Mouse (Mus musculus): ENCODE results near the gene Prrg2. TPM values are rescaled to one million over a fixed set of nuclear protein-coding genes. Genes with fewer than 3 reads are reported as not detected.

The Prrg2 gene
- polyA plus RNA-seq, 1 experiment from 2014 or later: 17.1 TPM

DNA sequence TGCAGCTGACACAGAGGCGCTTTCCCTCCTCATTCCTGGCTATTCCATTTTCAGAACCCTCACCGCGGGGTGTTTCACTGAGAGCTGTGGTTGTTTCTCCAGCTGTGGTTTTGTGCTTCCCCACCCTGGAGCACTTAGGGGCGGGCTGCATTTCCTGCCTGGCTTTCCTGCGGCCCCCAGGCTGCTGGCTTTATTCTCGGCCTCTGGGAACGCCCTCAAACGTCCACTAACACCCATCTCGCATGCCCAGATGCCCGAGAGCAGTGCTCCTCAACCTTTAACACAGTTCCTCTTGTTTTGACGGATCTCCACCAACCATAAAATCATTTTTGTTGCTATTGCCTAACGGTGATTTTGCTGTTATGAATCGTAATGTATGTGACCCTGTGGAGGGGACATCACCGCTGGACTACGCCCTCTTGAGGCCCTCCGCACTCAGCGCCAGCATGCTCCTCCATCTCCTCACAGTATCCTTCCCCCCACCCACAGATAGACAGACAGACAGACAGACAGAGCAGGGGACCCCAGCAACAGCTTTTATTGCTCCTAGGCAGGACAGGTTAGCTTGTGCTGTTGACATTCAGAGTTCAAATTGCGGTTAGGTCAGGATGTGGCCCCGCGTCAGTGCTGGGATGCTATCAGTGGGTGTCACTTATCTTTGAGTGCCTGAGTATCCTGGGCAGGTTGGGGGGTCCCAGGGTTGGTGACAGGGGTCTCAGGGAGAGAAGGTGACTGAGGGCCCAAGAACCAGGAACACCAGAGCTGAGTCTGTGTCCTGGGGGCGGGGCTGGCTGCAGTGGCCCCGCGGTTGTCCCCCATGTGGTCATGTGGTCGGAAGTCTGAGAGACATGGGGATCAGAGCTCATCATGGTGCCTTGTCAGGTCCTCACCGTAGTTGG, 20.2 kb upstream of the Prrg2 start:
- no peaks in the 10 kb centered on the region for H3K27me3 ChIP-seq (ENCODE audit: control insufficient read depth, insufficient read depth, low read length)
- no peak overlapping the region for H3K27ac ChIP-seq (ENCODE audit: low read depth, low read length)
- H3K36me3 ChIP-seq (ENCODE audit: control insufficient read depth, insufficient read depth, low read length): peaks cover 7% of the 10 kb centered on the region; the same call in 1 of the 2 replicates
- H3K4me2 ChIP-seq (replicated peaks; ENCODE audit: low read depth, low read length): no peak overlapping the region
- no peak overlapping the region for H3K4me3 ChIP-seq (ENCODE audit: low read depth, low read length)
- DNase-seq (ENCODE audit: low spot score): no peak
- no peaks in the 10 kb centered on the region for H3K9me3 ChIP-seq (ENCODE audit: control insufficient read depth, low read length)
- WGBS: 69% methylated on average over 25 of the region's 25 CpGs
- ATAC-seq (ENCODE audit: low FRiP score): no peak
- no peak overlapping the region for H3K9ac ChIP-seq (ENCODE audit: low read depth, low read length)
- H3K4me1 ChIP-seq (replicated peaks; ENCODE audit: control insufficient read depth, insufficient read depth, low read length): no peaks in the 10 kb centered on the region; the same call in 1 of the 2 replicates

DNA sequence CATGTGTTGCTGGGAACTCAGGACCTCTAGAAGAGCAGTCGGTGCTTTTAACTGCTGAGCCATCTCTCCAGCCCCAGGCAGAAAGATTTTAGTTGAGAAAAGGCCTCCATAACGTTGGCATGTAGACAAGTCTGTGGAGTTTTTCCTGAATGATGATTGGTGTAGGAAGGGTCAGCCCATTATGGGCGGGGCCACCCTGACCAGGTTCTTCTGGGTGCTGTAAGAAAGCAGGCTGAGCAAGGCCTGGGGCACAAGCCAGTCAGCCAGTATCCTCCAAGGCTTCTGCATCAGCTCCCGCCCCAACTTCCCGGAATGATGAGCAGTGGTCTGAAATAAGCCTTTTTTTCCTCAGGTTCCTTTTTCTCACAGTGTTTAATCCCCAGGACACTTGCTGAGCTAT, 18.5 kb upstream of the Prrg2 start:
- ATAC-seq (ENCODE audit: low FRiP score): no peak
- Histone ChIP-seq H3K9ac (ENCODE audit: low read depth, low read length) (no peak overlapping the region), H3K4me3 (ENCODE audit: low read depth, low read length) (no peak overlapping the region), H3K4me2 (replicated peaks; ENCODE audit: low read depth, low read length) (no peak overlapping the region), H3K4me1 (replicated peaks; ENCODE audit: control insufficient read depth, insufficient read depth, low read length) (no peaks in the 10 kb centered on the region; the same call in 1 of the 2 replicates), H3K27me3 (ENCODE audit: control insufficient read depth, insufficient read depth, low read length) (no peaks in the 10 kb centered on the region), H3K36me3 (ENCODE audit: control insufficient read depth, insufficient read depth, low read length) (no peaks in the 10 kb centered on the region), H3K9me3 (ENCODE audit: control insufficient read depth, low read length) (no peaks in the 10 kb centered on the region), H3K27ac (ENCODE audit: low read depth, low read length) (no peak overlapping the region)
- 53% methylated on average over 5 of the region's 5 CpGs for WGBS
- DNase-seq (ENCODE audit: low spot score): no peak

DNA sequence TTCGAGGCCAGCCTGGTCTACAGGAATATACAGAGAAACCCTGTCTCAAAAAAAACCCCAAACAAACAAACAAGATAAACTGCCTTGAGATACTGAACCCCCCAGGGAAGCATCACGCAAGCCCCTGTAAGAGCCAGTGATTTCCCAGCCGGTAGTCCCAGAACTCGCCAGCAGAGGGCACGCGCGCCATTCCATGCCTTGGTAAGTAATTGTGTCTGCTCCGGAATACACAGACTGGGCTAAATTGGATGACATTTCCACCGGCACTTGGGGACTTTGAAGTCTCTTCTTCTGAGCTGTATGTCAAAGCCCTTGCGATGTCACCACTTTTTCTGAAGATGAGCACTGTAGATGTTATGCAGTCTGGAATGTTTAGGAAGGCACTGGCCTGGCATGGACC, 17.4 kb upstream of the Prrg2 start:
- Histone ChIP-seq H3K9me3 (ENCODE audit: control insufficient read depth, low read length) (no peaks in the 10 kb centered on the region), H3K27me3 (ENCODE audit: control insufficient read depth, insufficient read depth, low read length) (no peaks in the 10 kb centered on the region), H3K36me3 (ENCODE audit: control insufficient read depth, insufficient read depth, low read length) (0 out of 2 replicates have a peak, but pooled peaks cover 1% of the 10 kb centered on the region), H3K27ac (ENCODE audit: low read depth, low read length) (no peak overlapping the region), H3K4me1 (replicated peaks; ENCODE audit: control insufficient read depth, insufficient read depth, low read length) (no peaks in the 10 kb centered on the region; the same call in 1 of the 2 replicates), H3K4me3 (ENCODE audit: low read depth, low read length) (no peak overlapping the region), H3K4me2 (replicated peaks; ENCODE audit: low read depth, low read length) (no peak overlapping the region), H3K9ac (ENCODE audit: low read depth, low read length) (no peak overlapping the region)
- WGBS: 2% methylated on average over 10 of the region's 10 CpGs
- DNase-seq (ENCODE audit: low spot score) (peak; percentile 96), ATAC-seq (ENCODE audit: low FRiP score) (peak; percentile 44; the same call in 1 of the 2 replicates)

DNA sequence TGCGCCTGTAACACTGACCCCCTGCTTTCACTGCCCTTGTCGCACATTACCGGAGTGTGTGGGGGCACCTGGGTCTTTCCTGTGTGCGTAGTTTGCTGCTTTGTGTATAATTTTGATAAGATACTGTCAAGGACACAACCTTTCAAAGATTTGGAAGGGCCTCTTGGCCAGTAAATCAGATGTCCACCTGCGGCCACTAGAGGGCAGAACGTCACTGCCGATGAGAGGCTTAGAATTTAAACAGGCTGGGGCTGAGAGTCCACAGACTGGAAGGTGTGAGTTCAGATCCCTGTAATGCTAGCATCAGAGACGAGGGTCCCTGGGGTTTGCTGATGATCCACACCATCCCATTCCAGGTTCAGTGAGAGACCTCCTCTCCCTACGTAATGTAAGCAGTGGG, 16.0 kb upstream of the Prrg2 start:
- no peaks in the 10 kb centered on the region for H3K27me3 ChIP-seq (ENCODE audit: control insufficient read depth, insufficient read depth, low read length)
- H3K36me3 ChIP-seq (ENCODE audit: control insufficient read depth, insufficient read depth, low read length): 0 out of 2 replicates have a peak, but pooled peaks cover 2% of the 10 kb centered on the region
- no peaks in the 10 kb centered on the region; the same call in 1 of the 2 replicates for H3K4me1 ChIP-seq (replicated peaks; ENCODE audit: control insufficient read depth, insufficient read depth, low read length)
- H3K4me3 ChIP-seq (ENCODE audit: low read depth, low read length): no peak overlapping the region
- DNase-seq (ENCODE audit: low spot score): peak; percentile 82
- H3K9me3 ChIP-seq (ENCODE audit: control insufficient read depth, low read length): no peaks in the 10 kb centered on the region
- H3K4me2 ChIP-seq (replicated peaks; ENCODE audit: low read depth, low read length): no peak overlapping the region
- 36% methylated on average over 9 of the region's 9 CpGs for whole genome bisulfite sequencing
- no peak; the same call in 1 of the 2 replicates for ATAC-seq (ENCODE audit: low FRiP score)
- H3K9ac ChIP-seq (ENCODE audit: low read depth, low read length): no peak overlapping the region
- no peak overlapping the region for H3K27ac ChIP-seq (ENCODE audit: low read depth, low read length)

DNA sequence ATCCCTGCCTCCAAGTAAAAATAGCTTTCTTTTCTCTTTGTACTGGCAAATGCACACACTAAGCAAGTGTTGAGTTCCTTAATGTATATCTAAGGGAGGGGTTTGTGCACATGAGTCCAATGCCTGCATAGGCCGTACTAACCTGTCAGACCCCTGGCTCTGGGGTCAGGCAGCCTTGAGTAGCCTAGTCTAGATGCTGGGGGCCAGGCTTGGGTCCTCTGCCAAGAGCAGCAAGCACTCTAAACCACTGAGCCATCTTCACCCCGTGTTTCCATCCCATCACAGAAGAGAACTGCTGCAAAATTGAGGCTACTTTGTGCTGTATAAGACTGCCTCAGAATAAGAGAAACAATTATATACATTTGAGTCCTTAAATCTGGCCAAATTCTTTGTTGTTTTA, 15.4 kb upstream of the Prrg2 start:
- Histone ChIP-seq H3K4me3 (ENCODE audit: low read depth, low read length) (no peak overlapping the region), H3K9ac (ENCODE audit: low read depth, low read length) (no peak overlapping the region), H3K27ac (ENCODE audit: low read depth, low read length) (no peak overlapping the region), H3K27me3 (ENCODE audit: control insufficient read depth, insufficient read depth, low read length) (no peaks in the 10 kb centered on the region), H3K9me3 (ENCODE audit: control insufficient read depth, low read length) (no peaks in the 10 kb centered on the region), H3K4me2 (replicated peaks; ENCODE audit: low read depth, low read length) (no peak overlapping the region), H3K36me3 (ENCODE audit: control insufficient read depth, insufficient read depth, low read length) (0 out of 2 replicates have a peak, but pooled peaks cover 2% of the 10 kb centered on the region), H3K4me1 (replicated peaks; ENCODE audit: control insufficient read depth, insufficient read depth, low read length) (no peaks in the 10 kb centered on the region; the same call in 1 of the 2 replicates)
- ATAC-seq (ENCODE audit: low FRiP score) (no peak), DNase-seq (ENCODE audit: low spot score) (no peak)
- WGBS: 94% methylated on average over 2 of the region's 2 CpGs

DNA sequence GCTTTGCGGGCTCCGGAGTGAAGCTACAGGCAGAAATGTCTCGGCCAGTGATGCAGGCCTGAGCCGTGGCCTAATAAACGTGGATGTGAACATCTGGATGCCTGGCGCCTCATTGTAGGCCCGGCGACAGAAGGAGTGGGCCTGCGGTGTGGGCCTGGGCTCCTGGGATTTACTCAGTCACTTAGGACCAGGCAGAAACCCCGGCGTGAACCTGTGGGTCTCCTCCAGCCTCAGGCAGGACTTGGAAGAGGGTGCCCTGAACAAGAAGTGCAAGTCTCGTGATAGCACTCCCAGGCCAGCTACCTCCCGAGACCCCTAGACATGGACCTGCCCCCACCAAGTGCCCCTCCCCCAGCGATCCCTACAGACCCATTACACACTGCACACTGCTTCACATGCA, 14.8 kb upstream of the Prrg2 start:
- WGBS: 92% methylated on average over 14 of the region's 14 CpGs
- Histone ChIP-seq H3K9ac (ENCODE audit: low read depth, low read length) (no peak overlapping the region), H3K4me1 (replicated peaks; ENCODE audit: control insufficient read depth, insufficient read depth, low read length) (no peaks in the 10 kb centered on the region; the same call in 1 of the 2 replicates), H3K36me3 (ENCODE audit: control insufficient read depth, insufficient read depth, low read length) (0 out of 2 replicates have a peak, but pooled peaks cover 2% of the 10 kb centered on the region), H3K4me3 (ENCODE audit: low read depth, low read length) (no peak overlapping the region), H3K4me2 (replicated peaks; ENCODE audit: low read depth, low read length) (no peak overlapping the region), H3K9me3 (ENCODE audit: control insufficient read depth, low read length) (no peaks in the 10 kb centered on the region), H3K27me3 (ENCODE audit: control insufficient read depth, insufficient read depth, low read length) (no peaks in the 10 kb centered on the region), H3K27ac (ENCODE audit: low read depth, low read length) (no peak overlapping the region)
- no peak for ATAC-seq (ENCODE audit: low FRiP score)
- no peak for DNase-seq (ENCODE audit: low spot score)

DNA sequence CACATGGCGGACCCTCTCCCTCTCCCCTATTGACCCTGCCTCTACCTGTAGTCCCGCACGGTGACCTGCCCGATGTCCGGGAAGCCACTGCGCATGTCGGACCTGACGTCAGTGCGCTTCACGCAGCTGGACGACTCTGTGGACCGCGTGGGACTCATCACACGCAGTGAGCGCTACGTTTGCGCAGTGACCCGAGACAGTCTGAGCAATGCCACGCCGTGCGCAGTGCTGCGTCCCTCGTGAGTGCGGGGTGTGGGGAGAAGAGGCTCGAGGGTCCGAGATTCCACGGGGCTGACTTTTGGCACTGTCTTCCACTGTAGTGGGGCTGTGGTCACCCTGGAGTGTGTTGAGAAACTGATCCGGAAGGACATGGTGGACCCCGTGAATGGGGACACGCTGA, 14.0 kb upstream of the Prrg2 start:
- Histone ChIP-seq H3K4me2 (replicated peaks; ENCODE audit: low read depth, low read length) (no peak overlapping the region), H3K9ac (ENCODE audit: low read depth, low read length) (no peak overlapping the region), H3K4me3 (ENCODE audit: low read depth, low read length) (no peak overlapping the region), H3K27me3 (ENCODE audit: control insufficient read depth, insufficient read depth, low read length) (no peaks in the 10 kb centered on the region), H3K36me3 (ENCODE audit: control insufficient read depth, insufficient read depth, low read length) (0 out of 2 replicates have a peak, but pooled peaks cover 2% of the 10 kb centered on the region), H3K27ac (ENCODE audit: low read depth, low read length) (no peak overlapping the region), H3K9me3 (ENCODE audit: control insufficient read depth, low read length) (no peaks in the 10 kb centered on the region), H3K4me1 (replicated peaks; ENCODE audit: control insufficient read depth, insufficient read depth, low read length) (no peaks in the 10 kb centered on the region; the same call in 1 of the 2 replicates)
- no peak for DNase-seq (ENCODE audit: low spot score)
- no peak for ATAC-seq (ENCODE audit: low FRiP score)
- WGBS: 88% methylated on average over 30 of the region's 30 CpGs

DNA sequence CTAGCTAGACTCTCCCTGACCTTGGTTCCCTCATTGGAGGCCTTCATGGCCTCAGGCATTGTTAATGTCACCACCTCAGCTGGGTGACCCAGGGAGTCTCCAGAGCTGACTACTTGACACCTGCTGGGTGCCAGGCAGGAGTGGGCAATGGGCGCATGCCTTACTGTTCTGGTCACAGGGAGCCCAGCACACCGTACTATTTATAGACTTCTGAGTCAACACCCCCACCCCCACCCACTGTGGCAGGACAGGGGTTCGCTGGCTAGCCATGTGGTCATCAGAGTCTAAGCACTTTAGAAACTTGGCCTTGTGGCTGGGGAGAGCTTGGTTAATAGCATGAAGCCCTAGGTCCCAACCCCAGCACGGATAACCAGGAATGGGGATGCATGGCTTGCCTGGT, 12.9 kb upstream of the Prrg2 start:
- no peak overlapping the region for H3K4me3 ChIP-seq (ENCODE audit: low read depth, low read length)
- WGBS: 84% methylated on average over 4 of the region's 4 CpGs
- ATAC-seq (ENCODE audit: low FRiP score) (no peak), DNase-seq (ENCODE audit: low spot score) (no peak)
- H3K4me2 ChIP-seq (replicated peaks; ENCODE audit: low read depth, low read length): no peak overlapping the region
- no peaks in the 10 kb centered on the region for H3K9me3 ChIP-seq (ENCODE audit: control insufficient read depth, low read length)
- H3K9ac ChIP-seq (ENCODE audit: low read depth, low read length): no peak overlapping the region
- H3K36me3 ChIP-seq (ENCODE audit: control insufficient read depth, insufficient read depth, low read length): 0 out of 2 replicates have a peak, but pooled peaks cover 2% of the 10 kb centered on the region
- H3K4me1 ChIP-seq (replicated peaks; ENCODE audit: control insufficient read depth, insufficient read depth, low read length): no peaks in the 10 kb centered on the region; the same call in 1 of the 2 replicates
- H3K27me3 ChIP-seq (ENCODE audit: control insufficient read depth, insufficient read depth, low read length): no peaks in the 10 kb centered on the region
- H3K27ac ChIP-seq (ENCODE audit: low read depth, low read length): no peak overlapping the region
